Mouse (Mus musculus) B cell, adult (primary cell): Measurements from ENCODE around the gene Pgr15l. TPM values are rescaled to one million over a fixed set of nuclear protein-coding genes. Genes with fewer than 3 reads are reported as not detected.

Experiments used
- total RNA-seq: library from RNA; stranded (reverse); gene quantifications from 4 replicates; pipeline ENCODE4 v1.2.4, GENCODE M21; 2023; ENCODE audit not compliant: inconsistent age

Pgr15l gene
- not detected in 4 replicates for total RNA-seq

DNA sequence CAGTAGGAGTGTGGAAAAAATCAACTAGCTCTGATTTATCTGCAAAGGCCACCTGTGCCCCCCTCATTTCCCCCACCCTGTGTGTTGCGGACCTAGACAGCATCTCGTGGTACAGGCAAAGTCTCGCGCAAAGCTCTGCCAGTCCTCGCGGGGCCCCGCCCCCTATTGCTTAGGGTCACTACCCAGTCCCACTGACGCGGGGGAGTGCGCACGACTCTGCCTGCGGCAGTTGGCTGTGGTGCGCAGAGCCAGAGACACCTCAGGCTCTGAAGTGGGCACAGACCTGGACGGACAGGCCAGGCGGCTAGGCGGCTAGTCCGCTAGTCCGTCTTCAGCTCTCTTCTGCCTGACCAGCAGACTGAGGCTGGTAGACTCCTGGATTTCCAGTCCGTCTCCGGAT lies at the start of gene Pgr15l:
Gene Pgr15l (plus strand): TSS at position 228 of the 400 bp plus-strand sequence.

